Mouse (Mus musculus) ES-E14 (cell line): ENCODE results near the gene Slc9a9. TPM values are rescaled to one million over a fixed set of nuclear protein-coding genes. Genes with fewer than 3 reads are reported as not detected.

Experiments
- DNase-seq: peaks from one replicate; pipeline ENCODE4 v3.0.0-alpha.2; 2013; ENCODE audit warnings: low read depth, low spot score
- H3K27ac ChIP-seq: 2 replicates; pipeline ENCODE4 v1.5.1; 2012; ENCODE audit warnings: low read depth, mild to moderate bottlenecking, low read length, moderate library complexity, mixed read lengths; ENCODE audit not compliant: poor library complexity, insufficient read depth, severe bottlenecking
- H3K36me3 ChIP-seq: 2 replicates; pipeline ENCODE4 v1.6.1; 2012; ENCODE audit warnings: mild to moderate bottlenecking, low read length, moderate library complexity, mixed read lengths; ENCODE audit not compliant: control insufficient read depth, poor library complexity, insufficient read depth, severe bottlenecking
- H3K4me1 ChIP-seq, 2 experiments: fragments of 150-350 bp in 1 of 2; sonication (generic) in 1 of 2; 2 replicates each; pipeline ENCODE4 v1.6.1; 2012; ENCODE audit warnings: low read length in 2 of 2, mild to moderate bottlenecking in 1 of 2, mixed read lengths in 1 of 2; ENCODE audit not compliant: control insufficient read depth in 2 of 2, insufficient read depth in 2 of 2, poor library complexity in 1 of 2
- H3K4me3 ChIP-seq, 2 experiments: fragments of 150-350 bp in 1 of 2; sonication (generic) in 1 of 2; 2 replicates each; pipeline ENCODE4 v1.5.1; 2012; ENCODE audit warnings: low read length in 2 of 2, low read depth in 1 of 2, mild to moderate bottlenecking in 1 of 2, mixed read lengths in 1 of 2; ENCODE audit not compliant: insufficient read depth in 1 of 2, poor library complexity in 1 of 2, severe bottlenecking in 1 of 2
- H3K9ac ChIP-seq: 2 replicates; pipeline ENCODE4 v1.6.1; 2012; ENCODE audit warnings: low read depth, mild to moderate bottlenecking, low read length, mixed read lengths; ENCODE audit not compliant: poor library complexity, insufficient read depth, severe bottlenecking
- H3K9me3 ChIP-seq: fragments of 150-350 bp; sonication (generic); 2 replicates; pipeline ENCODE4 v1.6.1; 2012; ENCODE audit warnings: low read depth, mild to moderate bottlenecking, low read length; ENCODE audit not compliant: control insufficient read depth, insufficient read depth
- CHD2 ChIP-seq: IDR thresholded peaks from 2 replicates; pipeline ENCODE4 v1.6.1; 2014; ENCODE audit warnings: mild to moderate bottlenecking, low read depth, low read length, inconsistent platforms
- HCFC1 ChIP-seq: IDR thresholded peaks from 2 replicates; pipeline ENCODE4 v1.6.1; 2012; ENCODE audit warnings: low read length, inconsistent platforms, borderline replicate concordance; ENCODE audit not compliant: insufficient read depth
- MAFK ChIP-seq: IDR thresholded peaks from 2 replicates; pipeline ENCODE4 v1.6.1; 2014; ENCODE audit warnings: mild to moderate bottlenecking, low read depth, low read length, inconsistent platforms; ENCODE audit not compliant: insufficient read depth
- ZC3H11A ChIP-seq: IDR thresholded peaks from 2 replicates; pipeline ENCODE4 v1.6.1; 2012; ENCODE audit warnings: low read depth, mild to moderate bottlenecking, inconsistent platforms, low read length, borderline replicate concordance
- ZNF384 ChIP-seq: IDR thresholded peaks from 2 replicates; pipeline ENCODE4 v1.6.1; 2012; ENCODE audit warnings: low read depth, low read length, inconsistent platforms
- in situ Hi-C, 2 experiments: fragments of 600-800 bp; cut with MboI; formaldehyde crosslinking; loops; one replicate each; pipeline ENCODE4 v1.15.1; 2025; ENCODE audit warnings: low sequenced_read_pairs in 2 of 2, inconsistent platforms in 1 of 2; ENCODE audit not compliant: unreplicated experiment in 2 of 2
- total RNA-seq: library from RNA; depleted of rRNA; stranded (reverse); fragments of 300-350 nt; gene quantifications from 2 replicates; pipeline ENCODE4 v1.2.3, GENCODE M21; 2012

The Slc9a9 gene
- total RNA-seq, 1 experiment, result 0.13 TPM

DNA sequence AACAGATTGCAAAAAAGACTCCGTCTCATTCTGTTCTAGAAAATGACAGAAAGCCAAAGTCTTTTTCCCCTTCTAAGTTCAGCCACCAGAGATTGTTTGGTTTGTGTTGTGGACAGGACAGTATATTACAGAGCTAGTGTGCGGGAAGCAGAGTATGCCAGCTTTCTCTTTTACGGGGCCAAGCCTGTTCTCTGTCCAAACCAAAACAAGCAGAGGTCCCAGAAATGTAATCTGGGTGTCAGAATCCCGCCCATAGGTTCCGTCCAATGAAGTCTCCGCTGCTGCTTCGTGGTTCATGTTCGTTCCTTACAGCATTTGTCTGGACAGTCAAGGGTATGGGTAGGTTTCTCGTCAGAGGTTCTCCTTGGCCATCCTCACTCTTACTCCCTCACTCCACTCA, 242.4 kb downstream of the Slc9a9 start:
- no peak overlapping the region for H3K4me3 ChIP-seq
- no peak overlapping the region for H3K9ac ChIP-seq
- no peaks in the 10 kb centered on the region for H3K36me3 ChIP-seq
- no peaks in the 10 kb centered on the region for H3K9me3 ChIP-seq
- no peak for DNase-seq
- TF ChIP-seq ZC3H11A, result no peak
- no peak for TF ChIP-seq MAFK
- no peak for TF ChIP-seq HCFC1
- no peak for TF ChIP-seq ZNF384
- H3K4me1 ChIP-seq, result no peaks in the 10 kb centered on the region
- H3K27ac ChIP-seq, result no peak overlapping the region
- in situ Hi-C loops, result no loop called here

GRCm38 (mm10) chr9:94922062-94922461, 252.4 kb downstream of the Slc9a9 start:
- no peaks in the 10 kb centered on the region for H3K4me1 ChIP-seq
- no peaks in the 10 kb centered on the region for H3K9me3 ChIP-seq
- H3K27ac ChIP-seq, result no peak overlapping the region
- TF ChIP-seq CHD2 (no peak), ZNF384 (no peak), ZC3H11A (no peak), HCFC1 (no peak), MAFK (no peak)
- DNase-seq, result no peak
- H3K36me3 ChIP-seq, result no peaks in the 10 kb centered on the region
- in situ Hi-C loops, result no loop called here
- no peak overlapping the region for H3K9ac ChIP-seq
- no peak overlapping the region for H3K4me3 ChIP-seq

DNA sequence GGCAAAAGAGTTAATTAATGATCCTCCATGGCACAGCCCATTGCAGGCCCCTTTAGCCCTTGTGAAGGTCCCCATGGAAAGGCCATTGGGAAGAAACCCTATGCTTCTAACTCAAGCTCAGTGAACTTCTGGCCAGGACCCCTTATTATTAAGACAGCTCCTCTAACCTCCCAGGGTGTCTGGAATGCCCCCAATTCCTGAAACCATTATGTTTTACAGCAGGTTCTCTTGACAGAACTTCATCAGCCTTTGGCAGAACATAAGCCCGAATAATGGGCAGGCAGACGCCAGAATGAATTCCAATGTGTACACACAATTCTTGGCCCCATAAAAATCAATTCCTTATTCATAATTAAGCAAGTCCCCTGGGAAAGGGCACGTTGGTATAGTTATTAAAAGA, 256.1 kb downstream of the Slc9a9 start:
- no peak for TF ChIP-seq ZC3H11A
- TF ChIP-seq CHD2, result no peak
- TF ChIP-seq ZNF384, result no peak
- no peak for TF ChIP-seq MAFK
- TF ChIP-seq HCFC1, result no peak
- Histone ChIP-seq H3K4me1 (no peaks in the 10 kb centered on the region), H3K27ac (no peak overlapping the region), H3K9me3 (no peaks in the 10 kb centered on the region), H3K36me3 (no peaks in the 10 kb centered on the region), H3K9ac (no peak overlapping the region), H3K4me3 (no peak overlapping the region)
- in situ Hi-C loops, result no loop called here
- no peak for DNase-seq

DNA sequence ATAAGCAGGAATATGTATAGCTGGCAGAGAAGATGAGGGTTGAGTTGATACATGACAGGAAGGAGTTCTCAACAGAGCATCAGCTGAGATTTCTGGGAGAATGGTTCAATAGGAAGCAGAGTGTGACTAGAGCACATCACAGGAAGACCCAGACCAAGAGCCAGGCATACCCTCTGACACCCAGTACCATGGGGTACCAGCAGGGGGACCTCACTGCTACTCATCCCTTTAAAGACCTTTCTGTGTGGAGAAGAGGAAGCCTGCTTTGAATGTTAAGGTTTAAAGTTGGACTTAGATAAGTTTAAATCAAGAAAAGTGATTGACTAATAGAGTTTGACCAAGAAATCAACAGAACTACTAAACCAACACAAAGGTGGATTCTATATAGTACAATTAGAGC, 257.4 kb downstream of the Slc9a9 start:
- no peaks in the 10 kb centered on the region for H3K4me1 ChIP-seq
- peak; percentile 17 for DNase-seq
- in situ Hi-C loops, result no loop called here
- TF ChIP-seq CHD2, result no peak
- H3K36me3 ChIP-seq, result no peaks in the 10 kb centered on the region
- H3K4me3 ChIP-seq, result no peak overlapping the region
- H3K9me3 ChIP-seq, result no peaks in the 10 kb centered on the region
- H3K9ac ChIP-seq, result no peak overlapping the region
- no peak overlapping the region for H3K27ac ChIP-seq

- TF ChIP-seq CHD2 (no peak), ZC3H11A (no peak), ZNF384 (0 out of 2 replicates have a peak, but pooled peaks have one; percentile 9), HCFC1 (no peak)
- Histone ChIP-seq H3K9me3 (no peaks in the 10 kb centered on the region), H3K9ac (no peak overlapping the region), H3K4me3 (no peak overlapping the region), H3K4me1 (no peaks in the 10 kb centered on the region), H3K27ac (no peak overlapping the region), H3K36me3 (no peaks in the 10 kb centered on the region)
- in situ Hi-C loops, result no loop called here
- no peak for DNase-seq
Observed at GRCm38 (mm10) chr9:94945569-94946135, 275.9 kb downstream of the Slc9a9 start.
